In genomic region chr4:130297123-130297529, GRCm38 (mm10) we compare ENCODE assay signal across 9 mouse cellular contexts. TPM values are rescaled to one million over a fixed set of nuclear protein-coding genes. Genes with fewer than 3 reads are reported as not detected.
DNase-seq lines count a peak whose midpoint lies in the region; ATAC-seq and TF ChIP-seq lines count a peak whose summit lies in the region.
"Had no signal": no experiment of that assay in that cellular context is flagged by ENCODE, and none has a peak within 500 bp of the region (broad histone marks: within the 10 kb centered on the region; RNA-seq: fewer than 3 reads in every experiment).

No protein-coding gene starts in this region.

- H3K4me2 ChIP-seq in intestine, embryonic 16.5 days (ENCODE audit: low read depth, low read length), result no peak overlapping the region

- no peaks in the 10 kb centered on the region for H3K36me3 ChIP-seq in heart, adult 2 months (ENCODE audit: control insufficient read depth, insufficient read depth, low read length)
- no peaks in the 10 kb centered on the region for H3K36me3 ChIP-seq in intestine, embryonic 16.5 days (ENCODE audit: control insufficient read depth, insufficient read depth, low read length)
- no peaks in the 10 kb centered on the region for H3K36me3 ChIP-seq in splenic B cell, adult 2 months (ENCODE audit: control insufficient read depth, insufficient read depth, low read length, poor library complexity, severe bottlenecking)

- TF ChIP-seq CTCF in heart, adult 2 months (IDR thresholded peaks at IDR 0.05), result peak; percentile 77
- TF ChIP-seq CTCF in bone marrow, adult 2 months (IDR thresholded peaks at IDR 0.05; ENCODE audit: control insufficient read depth, insufficient read depth, low read length), result peak; percentile 90

- H3K9me3 ChIP-seq in intestine, embryonic 16.5 days (ENCODE audit: control insufficient read depth, low read length), result no peaks in the 10 kb centered on the region

- intact Hi-C loops in heart, adult 2 months (cut with DNase I), result no loop called here

- DNase-seq in heart, adult 2 months, result no peak
- no peak for DNase-seq in heart, adult 11 months
- peak; percentile 69 for DNase-seq in 416B (ENCODE audit: low read depth)
- DNase-seq in splenic B cell, adult 2 months (ENCODE audit: low read depth, low spot score), result peak; percentile 54
- no peak for DNase-seq in gastrocnemius, adult 8-10 months (ENCODE audit: low spot score in 2 of 2)
- DNase-seq in layer of hippocampus, adult 11-12 months (ENCODE audit: low spot score), result no peak

- TF ChIP-seq EP300 in heart, adult 2 months (IDR thresholded peaks at IDR 0.05; ENCODE audit: insufficient read depth, low read depth, low read length), result 0 out of 2 replicates have a peak, but pooled peaks have one; percentile 34

- WGBS in heart, adult 2 months, result 11% methylated on average over 13 of the region's 13 CpGs
- 23% methylated on average over 13 of the region's 13 CpGs for WGBS in bone marrow, adult 2 months
- WGBS in intestine, embryonic 16.5 days, result 21% methylated on average over 13 of the region's 13 CpGs

- no peaks in the 10 kb centered on the region for H3K27me3 ChIP-seq in heart, adult 2 months (ENCODE audit: control insufficient read depth, insufficient read depth, low read length)
- no peaks in the 10 kb centered on the region for H3K27me3 ChIP-seq in intestine, embryonic 16.5 days (replicated peaks; ENCODE audit: control insufficient read depth, insufficient read depth, low read length)
- H3K27me3 ChIP-seq in splenic B cell, adult 2 months (ENCODE audit: control insufficient read depth, insufficient read depth, low read length, poor library complexity, severe bottlenecking), result no peaks in the 10 kb centered on the region

- no peak for TF ChIP-seq POLR2A in heart, adult 2 months (IDR thresholded peaks at IDR 0.05; ENCODE audit: insufficient read depth, low read depth, low read length)
- no peak for TF ChIP-seq POLR2A in bone marrow, adult 2 months (IDR thresholded peaks at IDR 0.05; ENCODE audit: borderline replicate concordance, control insufficient read depth, low read depth, low read length)

- H3K4me3 ChIP-seq in heart, adult 2 months, result no peak overlapping the region
- peak overlapping the region; percentile 7 for H3K4me3 ChIP-seq in bone marrow, adult 2 months (replicated peaks; ENCODE audit: control insufficient read depth, low read depth, low read length)
- no peak overlapping the region for H3K4me3 ChIP-seq in intestine, embryonic 16.5 days (ENCODE audit: low read length)
- H3K4me3 ChIP-seq: myocyte had no signal

- H3K9ac ChIP-seq in heart, adult 2 months (ENCODE audit: low read depth, low read length), result no peak overlapping the region
- no peak overlapping the region for H3K9ac ChIP-seq in intestine, embryonic 16.5 days (ENCODE audit: low read depth, low read length)

- ATAC-seq in intestine, embryonic 16.5 days, result peak; percentile 38; the same call in 1 of the 2 replicates

- H3K27ac ChIP-seq in heart, adult 2 months, result no peak overlapping the region
- H3K27ac ChIP-seq in bone marrow, adult 2 months (ENCODE audit: control insufficient read depth, insufficient read depth, low read depth, low read length, poor library complexity), result peak overlapping the region; percentile 89
- H3K27ac ChIP-seq in intestine, embryonic 16.5 days (ENCODE audit: low read length), result no peak overlapping the region

- no peaks in the 10 kb centered on the region for H3K79me2 ChIP-seq in heart, adult 2 months (replicated peaks; ENCODE audit: control insufficient read depth, insufficient read depth, low read length)

- H3K4me1 ChIP-seq in heart, adult 2 months (ENCODE audit: control insufficient read depth, insufficient read depth, low read length), result peaks cover 4% of the 10 kb centered on the region; the same call in 1 of the 2 replicates
- no peaks in the 10 kb centered on the region for H3K4me1 ChIP-seq in bone marrow, adult 2 months (ENCODE audit: control insufficient read depth, insufficient read depth, low read length)
- peaks cover 11% of the 10 kb centered on the region; the same call in 1 of the 2 replicates for H3K4me1 ChIP-seq in intestine, embryonic 16.5 days (ENCODE audit: control insufficient read depth, insufficient read depth, low read length)

RNA-seq across cellular contexts. Expression of gene Fabp3, which starts 11.3 kb away (rescaled TPM):
- total RNA-seq in heart, adult 2 months (2021), result 1,000 to 10,000 TPM; 5,566 to 6,234 TPM
- polyA plus RNA-seq in heart, adult 2 months (2012; rRNA removed), result 6,657 and 8,958 TPM in 2 replicates
- 1.6 and 44.6 TPM in 2 replicates for polyA plus RNA-seq in bone marrow, adult 2 months (2011; ENCODE audit: insufficient read depth, insufficient read length, low replicate concordance, missing spikeins)
- 4.0 and 4.5 TPM in 2 replicates for polyA plus RNA-seq in intestine, embryonic 16.5 days (2015; fragmentation: Nextera tagmentation; extraction: Ambion mirVana)
- 1,000 to 10,000 TPM in 1 of 4 experiments, 100 to 1,000 TPM in 3; 564 to 1,027 (median 619) TPM for total RNA-seq in gastrocnemius, adult 8-10 months (2022)

RNA-seq across cellular contexts. Expression of gene Gm10570, which starts 11.3 kb away (rescaled TPM):
- not detected for total RNA-seq in heart, adult 2 months (2021)
- 0.27 and 0.73 TPM in 2 replicates for polyA plus RNA-seq in heart, adult 2 months (2012; rRNA removed)
- not detected in 2 replicates for polyA plus RNA-seq in bone marrow, adult 2 months (2011; ENCODE audit: insufficient read depth, insufficient read length, low replicate concordance, missing spikeins)
- polyA plus RNA-seq in intestine, embryonic 16.5 days (2015; fragmentation: Nextera tagmentation; extraction: Ambion mirVana), result not detected in 2 replicates
- total RNA-seq in gastrocnemius, adult 8-10 months (2022), result under 1 TPM in 1 of 4 experiments, not detected in 3; 0.92 TPM

RNA-seq across cellular contexts. Expression of gene Serinc2, which starts 18.1 kb away (rescaled TPM):
- total RNA-seq in heart, adult 2 months (2021), result 1 to 10 TPM; 1.8 to 2.8 TPM
- 1.4 and 1.8 TPM in 2 replicates for polyA plus RNA-seq in heart, adult 2 months (2012; rRNA removed)
- polyA plus RNA-seq in bone marrow, adult 2 months (2011; ENCODE audit: insufficient read depth, insufficient read length, low replicate concordance, missing spikeins), result 0.52 TPM in 1 of 2 replicates, not detected in the other
- polyA plus RNA-seq in intestine, embryonic 16.5 days (2015; fragmentation: Nextera tagmentation; extraction: Ambion mirVana), result 20.6 and 22.8 TPM in 2 replicates
- total RNA-seq in gastrocnemius, adult 8-10 months (2022), result 100 to 1,000 TPM in 1 of 4 experiments, 10 to 100 TPM in 3; 73.1 to 119 (median 84.5) TPM

Comparison
In these comparisons a context has a peak if more than half of its experiments do, and no peak if none do; other contexts are left out.
1. DNase-seq: peak in 416B (single experiment) and splenic B cell, adult 2 months (single experiment); none in heart, adult 2 months (0 of 2), heart, adult 11 months (single experiment), gastrocnemius, adult 8-10 months (0 of 2) and layer of hippocampus, adult 11-12 months (single experiment).
2. RNA of gene Fabp3, which starts 11.3 kb away (polyA plus RNA-seq): 6,657 to 8,958 TPM in heart, adult 2 months; 1.6 to 44.6 TPM in bone marrow, adult 2 months and 4.0 to 4.5 TPM in intestine, embryonic 16.5 days; every median in the first group is over 100 times any median in the second.